Mouse (Mus musculus) forebrain, embryonic 14.5 days (tissue): Measurements from ENCODE around the gene Stx16. TPM values are rescaled to one million over a fixed set of nuclear protein-coding genes. Genes with fewer than 3 reads are reported as not detected.

Experiments used
- ATAC-seq: fragments of 200-750 bp; cut with Nextera tagmentation; 2 replicates; pipeline ENCODE4 v1.8.0; 2017; ENCODE audit warnings: mild to moderate bottlenecking, moderate library complexity
- DNase-seq: peaks from one replicate; pipeline ENCODE4 v3.0.0-alpha.2; 2015; ENCODE audit warnings: low spot score
- H3K27ac ChIP-seq: fragments of 300-500 bp; sonication (generic); 2 replicates; pipeline ENCODE4 v1.5.1; 2014; ENCODE audit warnings: low read depth, mild to moderate bottlenecking, control low read depth, low read length, moderate library complexity
- H3K27me3 ChIP-seq: fragments of 300-500 bp; sonication (generic); replicated peaks from 2 replicates; pipeline ENCODE4 v1.6.1; 2014; ENCODE audit warnings: low read length, control low read depth, mixed read lengths; ENCODE audit not compliant: control insufficient read depth, insufficient read depth
- H3K36me3 ChIP-seq: fragments of 300-500 bp; sonication (generic); 2 replicates; pipeline ENCODE4 v1.6.1; 2014; ENCODE audit warnings: low read length, control low read depth; ENCODE audit not compliant: control insufficient read depth, insufficient read depth
- H3K4me1 ChIP-seq: fragments of 300-500 bp; sonication (generic); 2 replicates; pipeline ENCODE4 v1.6.1; 2014; ENCODE audit warnings: antibody characterized with exemption, low read length, control low read depth; ENCODE audit not compliant: control insufficient read depth, insufficient read depth
- H3K4me2 ChIP-seq: fragments of 300-500 bp; sonication (generic); 2 replicates; pipeline ENCODE4 v1.6.1; 2014; ENCODE audit warnings: mild to moderate bottlenecking, control low read depth, low read length
- H3K4me3 ChIP-seq: fragments of 300-500 bp; sonication (generic); 2 replicates; pipeline ENCODE4 v1.5.1; 2014; ENCODE audit warnings: low read depth, low read length, control low read depth
- H3K9ac ChIP-seq: fragments of 300-500 bp; sonication (generic); 2 replicates; pipeline ENCODE4 v1.6.1; 2014; ENCODE audit warnings: mild to moderate bottlenecking, low read length, control low read depth, moderate library complexity
- H3K9me3 ChIP-seq: fragments of 300-500 bp; sonication (generic); replicated peaks from 2 replicates; pipeline ENCODE4 v1.6.1; 2016; ENCODE audit warnings: low read length, control low read depth, mixed read lengths; ENCODE audit not compliant: control insufficient read depth
- WGBS: fragments of 180-500 bp; shearing (Covaris S2); extraction: QIAGEN DNeasy Blood & Tissue Kit; methylation state at CpG from one replicate; pipeline ENCODE4 v1.1.7; 2014; 5-methylcytosine and 5-hydroxymethylcytosine counted together
- polyA plus RNA-seq: library from polyadenylated mRNA; unstranded; fragments of >200 nt; fragmentation: Nextera tagmentation; extraction: Ambion mirVana; gene quantifications from 2 replicates; pipeline ENCODE4 v1.2.1, GENCODE M21; 2014

Stx16 gene
- polyA plus RNA-seq, 1 experiment from 2014 or later = 9.1 TPM

DNA sequence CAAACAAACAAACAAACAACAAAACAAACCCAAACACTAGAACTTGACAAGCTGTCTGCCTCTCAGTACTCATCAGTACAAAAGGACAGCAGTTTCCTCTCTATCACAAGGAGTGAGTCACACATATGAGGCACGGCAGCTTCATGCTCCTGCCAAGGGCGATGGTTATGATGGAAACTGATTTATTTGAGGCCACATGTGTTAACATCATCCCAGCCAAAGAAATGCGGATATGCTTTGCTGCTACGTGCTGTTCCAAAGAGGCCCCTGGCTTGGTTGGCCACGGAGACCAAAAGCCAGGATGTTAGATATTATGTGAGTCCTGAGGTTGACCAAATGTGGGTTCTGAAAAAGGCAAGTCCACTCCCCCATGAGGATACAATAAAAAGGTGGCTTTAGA lies 4.7 kb upstream of the Stx16 start:
- ATAC-seq = no peak
- 94% methylated on average over 5 of the region's 5 CpGs for WGBS
- Histone ChIP-seq H3K36me3 (no peaks in the 10 kb centered on the region), H3K4me1 (peaks cover 5% of the 10 kb centered on the region; the same call in 1 of the 2 replicates), H3K9ac (no peak overlapping the region), H3K27me3 (no peaks in the 10 kb centered on the region), H3K9me3 (no peaks in the 10 kb centered on the region), H3K4me2 (no peak overlapping the region), H3K27ac (no peak overlapping the region), H3K4me3 (no peak overlapping the region)
- DNase-seq = no peak

DNA sequence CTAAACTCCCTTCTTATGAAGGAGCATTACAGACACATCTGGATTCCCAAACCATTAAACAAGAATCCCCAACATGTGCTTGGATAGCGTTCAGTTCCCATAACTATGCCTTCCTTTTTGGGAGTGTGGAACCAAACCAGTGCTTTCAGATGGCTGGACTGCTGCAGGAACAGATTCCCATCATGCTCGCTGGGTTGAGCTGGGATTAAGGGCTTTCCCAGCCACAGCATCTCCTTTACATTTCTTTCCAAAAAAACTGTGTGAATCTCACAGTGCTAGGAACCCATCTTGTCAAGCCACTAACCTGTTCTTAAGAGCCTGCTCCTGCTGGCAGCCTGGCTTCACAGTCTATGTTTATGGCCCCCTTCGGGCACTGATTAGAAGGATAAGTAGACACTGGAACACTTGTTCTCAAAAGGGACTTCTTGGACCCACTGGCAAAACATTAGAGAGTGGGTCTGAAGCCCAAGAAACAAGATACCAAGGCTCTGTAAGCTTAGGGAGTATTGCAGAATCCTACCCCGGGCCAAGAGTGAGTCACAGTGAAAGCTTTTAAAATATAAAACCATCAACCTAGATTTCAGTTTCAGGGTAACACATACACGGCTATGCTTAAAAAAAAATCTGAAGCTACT lies 2.8 kb upstream of the Stx16 start:
- H3K27ac ChIP-seq = no peak overlapping the region
- H3K4me2 ChIP-seq = no peak overlapping the region
- ATAC-seq = no peak
- no peak for DNase-seq
- no peak overlapping the region for H3K4me3 ChIP-seq
- H3K36me3 ChIP-seq = no peaks in the 10 kb centered on the region
- peaks cover 15% of the 10 kb centered on the region for H3K4me1 ChIP-seq
- 73% methylated on average over 5 of the region's 5 CpGs for WGBS
- H3K9ac ChIP-seq = no peak overlapping the region
- no peaks in the 10 kb centered on the region for H3K27me3 ChIP-seq
- H3K9me3 ChIP-seq = no peaks in the 10 kb centered on the region

DNA sequence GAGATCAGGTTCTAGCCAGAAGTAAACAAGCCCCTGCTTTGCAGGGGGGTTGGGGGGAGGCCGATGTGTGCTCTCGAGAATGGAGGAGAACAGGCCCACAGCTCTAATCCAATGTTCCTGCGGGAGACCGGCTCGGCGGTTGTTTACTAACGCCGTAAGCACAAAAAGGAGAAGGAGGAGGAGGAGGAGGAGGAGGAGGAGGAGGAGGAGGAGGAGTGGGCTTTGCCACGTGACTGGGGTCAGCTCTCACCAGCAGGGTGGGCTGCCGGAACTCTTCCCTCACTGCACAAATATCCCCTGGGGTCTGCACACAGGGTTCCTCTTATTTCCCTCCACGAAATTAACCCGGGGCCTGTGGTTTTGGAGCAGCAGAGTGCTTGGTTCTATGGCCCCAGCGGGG lies 1.5 kb upstream of the Stx16 start:
- Histone ChIP-seq H3K9me3 (no peaks in the 10 kb centered on the region), H3K27me3 (no peaks in the 10 kb centered on the region), H3K27ac (peak overlapping the region; percentile 80), H3K9ac (peak overlapping the region; percentile 73), H3K4me2 (peak overlapping the region; percentile 88), H3K4me3 (peak overlapping the region; percentile 53), H3K4me1 (peaks cover 16% of the 10 kb centered on the region), H3K36me3 (no peaks in the 10 kb centered on the region)
- 0% methylated on average over 8 of the region's 13 CpGs for whole genome bisulfite sequencing
- ATAC-seq (peak; percentile 24), DNase-seq (peak; percentile 56)

DNA sequence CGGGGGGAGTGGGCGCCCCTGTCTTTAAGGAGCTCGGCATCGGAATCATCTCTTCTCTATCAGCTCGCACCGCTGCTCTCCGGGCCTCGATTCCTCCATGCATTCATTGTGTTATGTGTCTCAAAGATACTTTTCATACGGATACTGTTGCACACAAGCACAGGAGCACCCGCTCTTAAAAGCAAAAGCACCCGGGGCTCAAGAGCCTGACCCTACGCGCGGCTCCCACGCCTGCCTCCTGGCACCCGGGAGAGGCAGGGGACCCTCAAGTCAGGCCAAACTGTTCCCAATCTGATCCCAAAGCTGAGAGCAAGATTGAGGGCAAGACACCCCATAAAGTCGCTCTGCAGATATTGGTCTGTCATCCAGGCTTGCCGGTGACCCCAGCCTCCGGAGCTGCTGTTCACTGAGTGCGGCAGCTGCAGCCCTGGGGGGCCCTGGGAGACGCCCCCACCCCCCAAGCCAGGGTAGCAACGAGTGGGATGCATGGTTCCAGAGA lies 987 bp upstream of the Stx16 start:
- H3K4me3 ChIP-seq = peak overlapping the region; percentile 53
- no peaks in the 10 kb centered on the region for H3K27me3 ChIP-seq
- peak; percentile 4; the same call in 1 of the 2 replicates for ATAC-seq
- no peaks in the 10 kb centered on the region for H3K36me3 ChIP-seq
- H3K9ac ChIP-seq = peak overlapping the region; percentile 73
- under 1% methylated on average over 22 of the region's 22 CpGs for whole genome bisulfite sequencing
- peak overlapping the region; percentile 80 for H3K27ac ChIP-seq
- no peaks in the 10 kb centered on the region for H3K9me3 ChIP-seq
- DNase-seq = peak; percentile 36
- peak overlapping the region; percentile 88 for H3K4me2 ChIP-seq
- peaks cover 16% of the 10 kb centered on the region for H3K4me1 ChIP-seq

DNA sequence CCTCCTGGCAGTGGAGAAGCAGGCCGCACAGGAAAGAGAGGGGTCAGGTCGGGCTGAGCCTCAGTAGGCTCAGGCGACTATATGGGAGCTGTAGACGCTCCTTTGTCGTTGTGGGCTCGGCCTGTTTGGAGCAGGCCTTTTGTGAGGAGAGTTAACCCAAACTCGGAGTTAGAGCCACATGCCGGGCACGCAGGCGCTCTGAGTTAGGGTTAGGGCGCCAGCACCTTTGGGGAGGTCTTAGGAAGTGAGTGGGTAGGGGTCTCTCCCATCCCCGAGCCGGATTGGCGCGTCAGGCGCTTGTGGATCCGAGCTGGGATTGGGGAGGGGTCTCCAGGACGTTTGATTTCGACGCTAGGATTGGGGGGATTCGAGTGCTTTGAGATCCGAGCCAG lies 321 bp downstream of the Stx16 start:
- Histone ChIP-seq H3K36me3 (no peaks in the 10 kb centered on the region), H3K27me3 (no peaks in the 10 kb centered on the region), H3K9me3 (no peaks in the 10 kb centered on the region), H3K4me1 (peaks cover 16% of the 10 kb centered on the region), H3K4me2 (peak overlapping the region; percentile 88), H3K27ac (peak overlapping the region; percentile 80), H3K9ac (peak overlapping the region; percentile 68), H3K4me3 (peak overlapping the region; percentile 53)
- DNase-seq = peak; percentile 65
- WGBS = under 1% methylated on average over 21 of the region's 22 CpGs
- ATAC-seq = peak; percentile 63

DNA sequence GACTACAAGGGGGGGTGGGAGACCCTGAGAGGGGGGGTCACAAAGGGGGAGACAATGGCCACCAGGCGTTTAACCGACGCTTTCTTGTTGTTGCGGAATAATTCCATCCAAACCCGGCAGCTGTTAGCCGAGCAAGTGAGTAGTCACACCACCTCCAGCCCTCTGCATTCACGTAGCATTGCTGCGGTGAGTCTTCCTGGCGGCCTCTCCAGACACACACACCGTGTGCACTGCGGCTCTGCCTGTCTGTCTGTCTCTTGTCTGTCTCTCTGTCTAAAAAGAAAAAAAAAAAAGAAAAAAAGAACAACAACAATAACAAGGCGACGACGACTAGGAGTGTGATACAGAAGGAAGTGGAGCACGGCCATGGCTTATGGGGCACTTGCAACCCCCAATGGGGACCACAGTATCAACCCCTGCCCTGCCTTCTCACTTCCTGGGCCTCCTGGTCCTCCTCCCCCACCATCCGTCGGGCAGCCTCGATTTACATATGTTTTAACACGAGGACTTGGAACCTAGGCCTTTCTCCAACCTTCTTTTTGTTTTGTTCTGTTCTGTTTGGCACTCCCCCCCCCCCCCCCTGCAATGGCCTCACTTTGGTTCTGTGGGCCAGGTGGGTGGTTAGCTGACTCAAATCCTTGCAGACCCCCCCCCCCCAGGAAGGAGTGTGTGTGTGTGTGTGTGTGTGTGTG lies 1.0 kb downstream of the Stx16 start:
- no peaks in the 10 kb centered on the region for H3K36me3 ChIP-seq
- H3K27me3 ChIP-seq = no peaks in the 10 kb centered on the region

DNA sequence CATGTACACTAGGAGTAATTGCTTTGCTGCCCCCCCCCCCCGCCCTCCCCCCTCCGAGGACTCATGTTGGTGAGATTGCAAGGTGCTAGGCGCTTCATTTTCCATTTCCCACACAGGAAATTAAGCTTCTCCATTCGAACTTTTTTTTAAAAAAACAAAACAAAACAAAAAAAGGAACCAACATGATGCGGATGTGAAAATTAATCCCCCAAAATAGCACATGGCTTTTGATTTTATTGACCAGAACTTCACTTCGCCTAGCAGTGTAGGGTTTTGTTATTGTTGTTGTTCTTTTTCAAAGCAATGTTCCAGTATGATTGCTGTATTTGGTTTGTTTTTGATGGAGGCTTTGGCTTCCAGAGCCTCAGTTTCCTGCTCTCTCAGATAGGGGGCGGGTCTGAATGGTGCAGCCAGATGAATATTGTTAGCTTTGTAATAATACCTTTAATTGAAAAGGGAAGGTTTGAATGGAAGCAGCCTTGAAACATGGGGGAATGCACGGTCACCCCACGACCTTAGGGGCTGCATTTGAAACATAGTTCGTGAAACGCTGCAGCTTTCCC lies 1.7 kb downstream of the Stx16 start:
- Histone ChIP-seq H3K36me3 (no peaks in the 10 kb centered on the region), H3K4me2 (peak overlapping the region; percentile 88), H3K27ac (no peak overlapping the region), H3K9ac (peak overlapping the region; percentile 68), H3K4me1 (peaks cover 16% of the 10 kb centered on the region), H3K27me3 (no peaks in the 10 kb centered on the region), H3K4me3 (peak overlapping the region; percentile 53), H3K9me3 (no peaks in the 10 kb centered on the region)
- DNase-seq (no peak), ATAC-seq (no peak)
- 8% methylated on average over 11 of the region's 11 CpGs for WGBS

More for the DNA sequence above, 1.0 kb downstream of the Stx16 start:
- peak overlapping the region; percentile 80 for H3K27ac ChIP-seq
- H3K9me3 ChIP-seq = no peaks in the 10 kb centered on the region
- peak overlapping the region; percentile 88 for H3K4me2 ChIP-seq
- H3K9ac ChIP-seq = peak overlapping the region; percentile 68
- 0 out of 2 replicates have a peak, but pooled peaks have one; percentile 1 for ATAC-seq
- peak overlapping the region; percentile 53 for H3K4me3 ChIP-seq
- DNase-seq = peak; percentile 28
- H3K4me1 ChIP-seq = peaks cover 16% of the 10 kb centered on the region
- WGBS = under 1% methylated on average over 19 of the region's 19 CpGs

DNA sequence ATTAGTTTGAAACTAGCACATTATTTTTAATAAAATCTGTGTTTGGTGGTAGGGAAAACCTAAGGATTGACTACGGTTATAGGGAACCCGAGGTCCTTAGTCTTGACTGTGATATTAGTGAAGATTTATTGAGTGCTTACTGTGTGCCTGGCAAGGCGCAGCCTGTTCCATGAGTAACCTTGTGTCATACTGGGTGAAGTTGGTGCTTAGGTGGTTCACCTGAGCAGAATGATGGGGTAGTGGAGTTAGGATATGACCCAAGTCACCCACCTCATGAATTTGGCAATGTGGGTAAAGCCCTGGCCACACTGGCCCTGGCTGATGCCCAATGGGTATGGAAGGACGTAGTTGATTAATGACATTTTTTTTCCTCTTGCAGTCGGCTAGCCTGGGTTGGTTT lies 5.7 kb downstream of the Stx16 start:
- DNase-seq (no peak), ATAC-seq (no peak)
- Histone ChIP-seq H3K27me3 (no peaks in the 10 kb centered on the region), H3K4me2 (no peak overlapping the region), H3K36me3 (no peaks in the 10 kb centered on the region), H3K4me3 (no peak overlapping the region), H3K4me1 (peaks cover 12% of the 10 kb centered on the region), H3K27ac (no peak overlapping the region), H3K9me3 (no peaks in the 10 kb centered on the region), H3K9ac (no peak overlapping the region)
- WGBS = 85% methylated on average over 5 of the region's 5 CpGs
